Mouse (Mus musculus): Measurements from ENCODE around the gene Wdr31. TPM values are rescaled to one million over a fixed set of nuclear protein-coding genes. Genes with fewer than 3 reads are reported as not detected.

Gene Wdr31
- total RNA-seq, 2 experiments from 2014 or later: 0.89 to 1.0 TPM

DNA sequence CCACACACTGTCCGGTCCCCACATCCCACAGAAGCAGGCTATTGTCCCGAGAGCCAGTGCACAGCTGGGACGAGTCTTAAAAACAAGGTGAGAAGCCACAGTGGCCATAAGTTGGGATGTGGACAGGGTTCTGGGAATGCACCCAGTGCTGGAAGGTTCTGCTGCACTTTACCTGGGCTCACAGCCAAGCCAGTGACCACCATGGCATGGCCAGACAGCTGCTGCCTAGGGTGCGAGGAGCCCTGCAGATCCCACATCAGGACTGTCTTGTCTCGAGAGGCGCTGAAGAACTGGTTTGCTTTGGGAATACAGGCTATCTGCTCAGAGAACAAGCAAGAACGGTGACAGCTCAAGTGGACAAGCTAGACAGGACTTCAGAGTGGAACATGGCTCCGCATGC, 10.3 kb downstream of the Wdr31 start:
- no peak for DNase-seq
- intact Hi-C loops (cut with DNase I): no loop called here

- intact Hi-C loops (cut with DNase I): loop anchor here (5.0 kb wide), 2 partner anchors 48 to 303 kb away; no protein-coding TSS in a partner anchor
- DNase-seq: no peak
Measured at GRCm38 (mm10) chr4:62459081-62459480, 11.6 kb downstream of the Wdr31 start.

DNA sequence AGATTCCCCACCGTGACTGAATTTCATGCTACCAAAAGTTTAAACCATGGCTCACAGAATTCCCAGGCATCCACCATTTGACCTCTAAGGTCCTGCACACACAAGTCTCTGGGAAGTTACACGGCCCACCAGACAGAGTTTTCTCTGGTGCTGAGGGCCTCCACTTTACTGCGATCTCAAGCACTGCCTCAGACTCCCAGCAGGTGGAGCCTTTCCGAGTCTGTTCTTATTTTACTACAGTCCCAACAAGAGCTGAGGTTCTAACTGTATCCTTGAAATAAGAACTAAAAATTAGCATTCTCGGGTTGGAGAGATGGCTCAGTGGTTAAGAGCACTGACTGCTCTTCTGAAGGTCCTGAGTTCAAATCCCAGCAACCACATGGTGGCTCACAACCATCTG, 15.7 kb downstream of the Wdr31 start:
- DNase-seq: peak; percentile 41 to 69
- intact Hi-C loops (cut with DNase I): loop anchor here (5.0 kb wide), 2 partner anchors 52 to 307 kb away; no protein-coding TSS in a partner anchor

DNA sequence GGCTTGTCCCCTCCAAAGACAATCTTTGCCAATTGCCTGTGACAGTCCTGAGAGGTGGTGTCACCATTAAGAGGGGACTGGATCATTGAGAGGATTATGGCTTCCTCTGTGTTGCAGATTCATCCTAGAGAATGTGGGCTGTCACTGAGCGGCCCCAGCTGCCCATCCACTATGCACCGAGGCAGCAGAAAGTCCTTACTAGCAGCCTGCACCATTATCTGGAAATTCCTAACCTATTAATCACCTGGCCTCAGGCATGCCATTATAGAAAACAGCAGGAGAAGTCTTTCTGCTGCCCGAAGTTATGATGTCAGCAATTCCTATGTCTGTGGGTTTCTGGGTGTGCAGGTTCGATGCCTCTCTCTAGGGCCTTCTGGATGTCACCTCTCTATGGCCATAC, 29.7 kb downstream of the Wdr31 start:
- DNase-seq: no peak

GRCm38 (mm10) chr4:62440544-62440943, 30.2 kb downstream of the Wdr31 start:
- no peak for DNase-seq
- intact Hi-C loops (cut with DNase I): no loop called here

More for the DNA sequence above, 29.7 kb downstream of the Wdr31 start:
- intact Hi-C loops (cut with DNase I): no loop called here

- DNase-seq: no peak
- intact Hi-C loops (cut with DNase I): no loop called here
Measured at GRCm38 (mm10) chr4:62439793-62440192, 30.9 kb downstream of the Wdr31 start.

DNA sequence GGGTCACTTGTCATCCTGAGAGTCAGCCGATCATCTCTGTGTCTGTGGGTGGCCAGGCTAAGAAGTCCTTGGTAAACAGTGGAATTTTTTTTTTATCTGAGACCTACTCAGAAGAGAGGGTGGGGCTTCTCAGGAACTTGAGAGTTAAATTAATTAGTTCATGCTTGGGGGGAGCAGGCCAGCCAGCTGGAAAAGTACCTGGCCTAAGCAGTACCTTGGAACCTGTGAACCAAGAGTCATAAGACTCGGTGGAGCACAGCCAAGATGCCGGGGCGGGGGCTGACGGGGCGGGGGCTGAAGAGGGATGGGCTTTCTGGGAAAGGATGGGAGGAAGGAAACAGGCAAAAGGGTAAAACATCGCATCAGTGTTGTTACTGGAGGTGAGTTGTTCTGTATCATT, 32.8 kb downstream of the Wdr31 start:
- intact Hi-C loops (cut with DNase I): no loop called here
- DNase-seq: no peak

DNA sequence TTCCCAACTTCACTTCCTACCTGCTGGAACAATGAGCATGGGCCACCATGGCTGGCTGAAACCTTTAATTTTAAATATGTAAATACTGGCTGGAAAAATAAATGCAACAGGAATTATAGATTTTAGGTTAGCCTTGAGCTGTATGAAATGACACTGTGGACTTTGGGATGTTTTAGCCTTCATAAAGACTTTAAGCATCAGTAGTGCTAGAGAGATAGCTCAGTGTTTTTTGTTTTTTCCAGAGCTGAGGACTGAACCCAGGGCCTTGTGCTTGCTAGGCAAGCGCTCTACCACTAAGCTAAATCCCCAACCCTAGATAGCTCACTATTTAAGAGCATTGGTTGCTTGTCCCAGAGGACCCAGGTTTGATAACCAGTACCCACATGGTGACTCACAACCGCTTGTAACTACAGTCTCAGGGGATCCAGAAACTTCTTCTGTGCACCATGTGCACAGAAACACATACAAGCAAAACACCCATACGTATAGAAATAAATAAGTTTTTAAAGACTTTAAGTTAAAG, 33.4 kb downstream of the Wdr31 start:
- DNase-seq: no peak
- intact Hi-C loops (cut with DNase I): no loop called here

DNA sequence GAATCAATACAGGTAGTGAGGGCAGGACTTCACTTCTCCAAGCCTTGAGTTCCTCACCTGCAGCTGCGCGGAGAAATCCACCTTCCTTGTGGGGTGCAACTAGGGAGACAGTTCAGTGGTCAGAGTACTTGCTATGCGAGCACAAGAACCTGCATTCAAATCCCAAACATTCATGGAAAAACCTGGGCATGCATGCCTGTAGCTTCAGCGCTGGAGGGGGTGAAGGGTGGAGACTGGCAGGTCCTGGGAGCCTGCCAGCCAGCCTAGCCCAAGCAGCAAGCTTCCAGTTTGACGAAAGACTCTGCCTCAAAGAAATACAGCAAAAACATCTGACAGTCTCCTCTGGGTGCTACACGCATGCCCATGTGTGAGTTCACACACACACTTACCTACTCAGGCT, 35.6 kb downstream of the Wdr31 start, which contains the start of gene Rnf183:
Gene Rnf183, minus strand, starts transcription at position 172 of the 400 bp plus-strand sequence.
- intact Hi-C loops (cut with DNase I): no loop called here
- no peak for DNase-seq

DNA sequence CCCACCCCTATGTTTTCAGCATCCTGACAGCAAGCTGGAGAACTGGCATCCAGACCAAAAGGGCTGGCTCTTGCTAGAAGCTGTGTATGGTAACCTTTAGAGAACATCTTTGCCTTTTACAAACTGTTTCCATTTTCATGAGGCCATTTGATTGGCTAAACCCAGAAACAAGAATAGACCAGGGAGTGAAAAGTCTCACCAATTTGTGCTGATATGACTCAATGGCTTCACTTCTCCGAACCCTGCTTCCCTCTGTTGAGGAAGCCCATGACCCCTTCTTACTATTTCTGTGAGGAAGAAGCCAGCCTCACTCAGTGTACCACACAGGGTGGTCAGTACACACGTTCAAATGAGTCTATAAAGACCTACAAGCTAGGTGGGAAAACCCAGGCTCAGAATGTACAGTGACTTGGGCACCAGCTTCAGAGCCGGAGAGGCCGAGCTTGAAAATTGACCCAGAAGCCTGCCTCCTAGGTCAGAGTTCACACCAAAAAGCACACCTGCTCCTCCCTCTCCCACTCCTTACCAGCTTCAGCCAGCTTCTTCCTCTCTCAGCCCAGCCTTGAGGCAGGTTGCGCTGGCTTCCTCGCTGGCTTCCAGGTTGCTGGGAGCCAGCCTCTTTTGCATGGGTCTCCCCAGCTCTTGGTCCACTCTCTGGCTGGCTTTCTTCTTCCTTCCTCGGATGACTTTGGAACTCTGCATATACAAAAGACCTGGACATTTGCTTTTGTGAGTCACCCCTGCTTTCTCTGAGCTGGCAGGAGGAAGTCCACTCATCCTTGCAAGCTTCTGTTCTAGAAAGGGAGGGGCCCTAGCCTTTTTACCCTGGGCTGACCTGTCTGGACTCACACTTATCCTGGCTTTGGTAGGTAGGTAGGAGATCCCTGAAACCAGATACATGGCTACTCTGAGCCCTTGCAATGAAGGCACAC, 36.5 kb downstream of the Wdr31 start:
- no peak for DNase-seq
- intact Hi-C loops (cut with DNase I): no loop called here

GRCm38 (mm10) chr4:62431522-62431921, 39.2 kb downstream of the Wdr31 start:
- no peak for DNase-seq
- intact Hi-C loops (cut with DNase I): no loop called here

- DNase-seq: no peak
- intact Hi-C loops (cut with DNase I): no loop called here
Measured at GRCm38 (mm10) chr4:62430678-62431077, 40.0 kb downstream of the Wdr31 start.

GRCm38 (mm10) chr4:62429616-62430015, 41.1 kb downstream of the Wdr31 start:
- intact Hi-C loops (cut with DNase I): no loop called here
- no peak for DNase-seq

DNA sequence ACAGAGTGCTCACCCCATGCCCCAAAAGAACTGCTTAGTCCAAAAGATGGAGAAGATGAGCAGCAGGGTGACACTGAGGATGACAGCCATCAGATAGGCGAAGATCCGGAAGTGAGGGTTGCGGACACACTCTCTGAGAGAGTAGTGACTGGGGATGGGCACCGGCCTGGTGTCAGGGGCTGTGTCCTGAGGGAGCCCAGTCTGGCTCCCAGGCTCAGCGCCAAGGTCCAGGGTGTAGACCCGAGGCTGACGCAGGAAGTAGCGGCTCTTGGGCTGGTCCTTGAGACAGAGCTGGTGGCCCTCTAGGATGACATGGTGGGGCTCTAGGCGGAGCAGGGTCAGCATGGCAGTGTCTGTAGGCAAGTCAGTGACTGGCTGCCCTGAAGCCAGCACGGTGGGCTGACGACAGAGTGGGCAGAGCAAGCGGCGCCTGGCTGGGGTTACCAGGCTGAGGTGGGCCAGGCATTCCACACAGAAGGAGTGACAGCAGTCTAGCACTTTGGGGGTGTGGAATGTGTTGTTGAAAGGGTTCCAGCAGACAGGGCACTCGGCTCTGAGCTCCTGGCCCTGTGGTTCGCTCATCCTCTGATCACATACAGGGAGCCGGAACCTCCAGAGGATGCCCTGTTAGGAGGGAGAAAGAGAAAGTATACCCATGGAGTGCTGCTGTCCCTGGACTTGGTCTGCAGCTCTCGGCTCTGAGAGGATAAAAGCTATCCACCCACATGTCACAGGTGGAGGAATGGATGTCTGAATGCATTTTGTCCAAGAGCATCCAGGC, 42.5 kb downstream of the Wdr31 start:
- intact Hi-C loops (cut with DNase I): no loop called here
- no peak for DNase-seq

DNA sequence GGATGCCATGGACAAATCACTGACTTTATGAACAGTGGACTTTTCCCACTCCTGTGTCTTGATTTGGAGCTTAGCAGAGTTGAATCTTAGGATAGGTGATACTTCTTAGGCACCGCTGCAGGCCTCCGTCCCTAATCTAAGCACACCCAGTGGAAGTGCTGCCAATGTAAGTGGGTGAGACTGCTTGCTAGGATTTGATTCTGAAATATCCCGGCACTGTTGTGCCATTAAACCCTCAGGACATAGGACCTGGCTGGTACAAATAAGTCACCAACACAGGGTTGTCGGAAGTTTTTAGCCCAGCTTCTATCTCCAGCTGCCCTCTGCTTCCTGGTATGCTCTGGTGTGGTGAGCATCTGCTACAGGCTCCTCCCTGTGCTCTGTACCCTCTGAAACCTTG, 44.8 kb downstream of the Wdr31 start:
- intact Hi-C loops (cut with DNase I): no loop called here
- DNase-seq: no peak

- intact Hi-C loops (cut with DNase I): no loop called here
- no peak for DNase-seq
Measured at GRCm38 (mm10) chr4:62419091-62419490, 51.6 kb downstream of the Wdr31 start.

DNA sequence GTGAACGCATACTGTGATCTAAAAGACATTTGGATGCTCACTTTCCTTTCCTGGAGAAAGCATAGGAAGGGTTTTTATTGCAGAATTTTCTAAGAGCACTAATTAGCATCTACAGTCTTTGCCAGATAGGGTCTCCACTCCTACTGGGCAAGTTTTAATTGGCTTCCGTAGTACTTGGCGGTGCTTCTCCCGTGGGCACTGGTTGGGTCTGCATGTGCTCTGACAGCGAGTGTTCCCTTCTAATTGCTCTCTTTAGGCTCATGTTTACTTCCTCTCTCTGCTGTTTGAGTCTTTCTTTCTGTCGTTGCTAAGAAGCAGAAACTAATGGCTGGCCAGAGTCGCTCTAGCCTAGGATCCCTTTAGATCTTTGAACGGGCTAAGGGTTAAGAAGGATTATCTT, 52.2 kb downstream of the Wdr31 start:
- intact Hi-C loops (cut with DNase I): no loop called here
- DNase-seq: no peak

DNA sequence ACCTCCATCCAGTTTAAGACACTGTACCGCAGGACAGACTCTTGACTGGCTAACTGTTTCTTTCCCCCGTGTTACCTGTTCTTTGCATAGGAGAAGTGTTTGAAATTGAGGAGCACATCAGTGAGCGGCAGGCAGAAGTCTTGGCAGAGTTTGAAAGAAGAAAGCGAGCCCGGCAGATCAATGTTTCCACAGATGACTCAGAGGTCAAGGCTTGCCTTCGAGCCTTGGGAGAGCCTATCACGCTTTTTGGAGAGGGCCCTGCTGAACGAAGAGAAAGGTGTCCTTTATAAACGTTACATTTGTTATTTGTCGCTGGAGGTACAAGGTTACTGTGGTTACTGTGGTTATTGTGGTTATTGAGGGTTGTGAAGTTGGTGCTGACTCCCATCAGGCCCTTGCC, 59.1 kb downstream of the Wdr31 start:
- DNase-seq: no peak

GRCm38 (mm10) chr4:62410325-62410724, 60.4 kb downstream of the Wdr31 start:
- intact Hi-C loops (cut with DNase I): no loop called here
- no peak for DNase-seq

More for the DNA sequence above, 59.1 kb downstream of the Wdr31 start:
- intact Hi-C loops (cut with DNase I): no loop called here

GRCm38 (mm10) chr4:62409615-62410014, 61.1 kb downstream of the Wdr31 start:
- no peak for DNase-seq
- intact Hi-C loops (cut with DNase I): loop anchor here (10.0 kb wide), 1 partner anchor 95 kb away; the partner anchor contains the start of gene Hdhd3

Measured in heart, postnatal 10 days (tissue).